Mouse (Mus musculus) midbrain, embryonic 15.5 days (tissue): Measurements from ENCODE around the gene Ms4a12. TPM values are rescaled to one million over a fixed set of nuclear protein-coding genes. Genes with fewer than 3 reads are reported as not detected.
"Not testable (repeated sequence)": the region's sequence is repeated elsewhere in the genome, so short reads cannot be mapped to it uniquely, and the experiment has no call there.

Experiments used
- ATAC-seq: fragments of 200-750 bp; cut with Nextera tagmentation; replicated peaks from 2 replicates; pipeline ENCODE4 v1.8.0; 2017; ENCODE audit warnings: moderate TSS enrichment
- H3K27ac ChIP-seq: fragments of 300-500 bp; sonication (generic); 2 replicates; pipeline ENCODE4 v1.5.1; 2015; ENCODE audit warnings: mild to moderate bottlenecking, inconsistent platforms
- H3K27me3 ChIP-seq: fragments of 300-500 bp; sonication (generic); replicated peaks from 2 replicates; pipeline ENCODE4 v1.6.1; 2015; ENCODE audit warnings: inconsistent platforms
- H3K36me3 ChIP-seq: fragments of 300-500 bp; sonication (generic); replicated peaks from 2 replicates; pipeline ENCODE4 v1.6.1; 2015; ENCODE audit warnings: inconsistent platforms
- H3K4me1 ChIP-seq: fragments of 300-500 bp; sonication (generic); 2 replicates; pipeline ENCODE4 v1.6.1; 2015; ENCODE audit warnings: inconsistent platforms
- H3K4me2 ChIP-seq: fragments of 300-500 bp; sonication (generic); 2 replicates; pipeline ENCODE4 v1.6.1; 2015; ENCODE audit warnings: inconsistent platforms, mild to moderate bottlenecking, moderate library complexity
- H3K4me3 ChIP-seq: fragments of 300-500 bp; sonication (generic); 2 replicates; pipeline ENCODE4 v1.5.1; 2015; ENCODE audit warnings: mild to moderate bottlenecking, inconsistent platforms
- H3K9ac ChIP-seq: fragments of 300-500 bp; sonication (generic); 2 replicates; pipeline ENCODE4 v1.6.1; 2015; ENCODE audit warnings: mild to moderate bottlenecking, inconsistent platforms
- H3K9me3 ChIP-seq: fragments of 300-500 bp; sonication (generic); 2 replicates; pipeline ENCODE4 v1.6.1; 2016; ENCODE audit warnings: inconsistent platforms
- WGBS: fragments of 180-500 bp; shearing (Covaris S2); methylation state at CpG from one replicate; pipeline ENCODE4 v1.1.7; 2015; ENCODE audit warnings: mixed read lengths; 5-methylcytosine and 5-hydroxymethylcytosine counted together
- polyA plus RNA-seq: library from polyadenylated mRNA; unstranded; fragments of >200 nt; fragmentation: Nextera tagmentation; extraction: Ambion mirVana; gene quantifications from 2 replicates; pipeline ENCODE4 v1.2.1, GENCODE M21; 2015

Gene Ms4a12
- not detected in 2 replicates for polyA plus RNA-seq

DNA sequence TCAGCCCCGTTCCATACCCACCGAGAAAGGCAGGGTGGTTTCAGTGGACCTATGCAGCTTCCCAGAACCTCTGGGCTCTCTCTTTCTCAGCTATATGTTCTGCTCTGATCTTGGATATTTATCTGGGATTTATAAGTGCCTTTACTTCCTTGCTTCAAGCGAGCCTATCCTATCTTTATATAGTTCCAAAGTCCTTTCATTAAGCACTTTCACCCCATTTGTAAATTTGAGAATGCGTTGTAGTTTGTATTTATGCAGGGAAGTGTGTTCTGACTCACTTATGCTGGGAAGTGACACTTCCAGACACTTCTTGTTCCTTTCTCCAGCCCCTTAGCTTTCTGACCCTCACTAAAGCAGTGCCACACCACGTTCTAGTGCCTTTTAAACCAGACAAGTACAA, at the start of gene Ms4a12:
Gene Ms4a12 (minus strand): TSS at position 101 of the 400 bp plus-strand sequence.
- no peak within 1 kb of the TSS for H3K9ac ChIP-seq
- no peak for ATAC-seq
- H3K4me3 ChIP-seq, result no peak within 1 kb of the TSS
- H3K27me3 ChIP-seq, result no peaks in the 10 kb centered on the region
- no peak within 1 kb of the TSS for H3K27ac ChIP-seq
- no peaks in the 10 kb centered on the region for H3K9me3 ChIP-seq
- H3K4me2 ChIP-seq, result no peak within 1 kb of the TSS
- no peaks in the 10 kb centered on the region for H3K4me1 ChIP-seq
- no peaks in the 10 kb centered on the region for H3K36me3 ChIP-seq
- 75% methylated on average over 5 of the region's 5 CpGs for WGBS

DNA sequence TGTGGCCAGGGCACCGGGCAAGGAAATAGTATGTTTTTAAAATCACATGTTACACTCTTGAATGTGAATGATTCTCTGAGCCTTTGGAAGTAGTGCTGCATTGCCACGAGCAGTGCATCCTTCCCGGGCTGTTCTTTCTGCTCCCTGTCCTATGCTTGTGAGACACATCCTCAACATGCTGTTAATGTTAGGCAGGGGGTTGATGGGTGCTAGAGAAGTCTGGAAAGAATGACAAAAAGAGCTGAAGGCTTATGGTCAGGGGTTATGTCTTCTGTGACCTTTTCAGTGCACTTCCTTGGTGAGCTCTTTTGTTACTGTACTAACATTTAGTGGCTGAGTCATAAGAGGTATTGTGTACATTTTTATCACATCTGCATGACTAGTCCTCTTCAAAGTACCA, 48.0 kb upstream of the Ms4a12 start:
- H3K27ac ChIP-seq, result no peak overlapping the region
- H3K9ac ChIP-seq, result no peak overlapping the region
- no peak for ATAC-seq
- H3K4me1 ChIP-seq, result no peaks in the 10 kb centered on the region
- no peaks in the 10 kb centered on the region for H3K36me3 ChIP-seq
- no peaks in the 10 kb centered on the region for H3K27me3 ChIP-seq
- H3K4me3 ChIP-seq, result no peak overlapping the region
- no peak overlapping the region for H3K4me2 ChIP-seq
- no peaks in the 10 kb centered on the region for H3K9me3 ChIP-seq
- 88% methylated on average over 3 of the region's 3 CpGs for WGBS

GRCm38 (mm10) chr19:11276431-11276830, 44.2 kb upstream of the Ms4a12 start:
- WGBS, result 65% methylated on average over 5 of the region's 5 CpGs
- Histone ChIP-seq H3K4me1 (no peaks in the 10 kb centered on the region), H3K4me2 (no peak overlapping the region)

GRCm38 (mm10) chr19:11266956-11267355, 34.7 kb upstream of the Ms4a12 start:
- Histone ChIP-seq H3K9ac (no peak overlapping the region), H3K27me3 (no peaks in the 10 kb centered on the region), H3K36me3 (no peaks in the 10 kb centered on the region), H3K9me3 (no peaks in the 10 kb centered on the region), H3K4me3 (no peak overlapping the region), H3K4me2 (no peak overlapping the region), H3K4me1 (no peaks in the 10 kb centered on the region), H3K27ac (no peak overlapping the region)
- no peak for ATAC-seq
- WGBS, result 90% methylated on average over 4 of the region's 4 CpGs

More at GRCm38 (mm10) chr19:11276431-11276830, 44.2 kb upstream of the Ms4a12 start:
- no peak overlapping the region for H3K4me3 ChIP-seq
- H3K27ac ChIP-seq, result no peak overlapping the region
- no peaks in the 10 kb centered on the region for H3K9me3 ChIP-seq
- H3K27me3 ChIP-seq, result no peaks in the 10 kb centered on the region
- H3K9ac ChIP-seq, result no peak overlapping the region
- no peak for ATAC-seq
- H3K36me3 ChIP-seq, result no peaks in the 10 kb centered on the region

DNA sequence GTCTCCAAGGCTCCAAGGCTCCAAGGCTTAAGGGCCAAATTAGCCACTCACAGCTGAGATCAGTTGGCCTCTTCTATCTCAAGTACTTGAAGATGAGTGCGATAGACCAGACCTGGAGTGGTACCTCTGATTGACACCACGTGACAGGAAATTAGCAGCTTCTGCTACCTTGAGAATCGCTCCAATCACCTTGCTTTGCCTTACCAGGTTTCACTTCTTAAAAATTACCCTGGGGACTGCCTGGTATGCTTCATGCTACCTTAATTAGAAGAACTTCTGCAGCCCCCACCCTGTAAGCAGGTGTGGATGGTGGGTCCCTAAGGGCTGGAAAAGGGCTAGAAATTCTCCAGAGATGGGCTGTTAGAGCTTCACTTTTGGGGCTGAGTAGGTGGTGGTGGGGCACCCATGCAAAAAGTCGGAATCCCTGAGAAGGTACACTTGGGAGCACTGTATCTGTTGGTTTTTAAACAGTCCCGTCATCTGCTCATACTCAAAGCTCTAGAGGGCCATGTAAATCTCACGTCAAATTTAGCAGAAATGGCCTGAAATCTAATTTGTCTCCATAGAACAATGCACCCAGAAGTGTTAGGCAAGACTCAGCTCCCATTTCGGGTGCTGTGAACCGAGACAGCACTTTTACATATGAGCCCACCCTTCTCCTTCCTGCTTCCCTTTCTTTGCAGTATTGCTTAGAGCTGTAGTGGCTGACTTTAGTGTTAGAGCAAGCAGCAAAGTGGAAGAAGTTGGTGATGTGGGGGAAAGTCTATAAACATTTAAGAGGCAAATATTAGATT, 34.0 kb upstream of the Ms4a12 start, which contains the start of gene Ms4a1:
Gene Ms4a1 (minus strand): TSS at position 190 of the 794 bp plus-strand sequence.
- Histone ChIP-seq H3K4me1 (no peaks in the 10 kb centered on the region), H3K4me2 (no peak within 1 kb of the TSS), H3K4me3 (no peak within 1 kb of the TSS), H3K9me3 (no peaks in the 10 kb centered on the region), H3K27me3 (no peaks in the 10 kb centered on the region), H3K36me3 (no peaks in the 10 kb centered on the region), H3K27ac (no peak within 1 kb of the TSS), H3K9ac (no peak within 1 kb of the TSS)
- ATAC-seq, result no peak
- 88% methylated on average over 8 of the region's 8 CpGs for WGBS

GRCm38 (mm10) chr19:11264602-11265185, 32.4 kb upstream of the Ms4a12 start:
- Histone ChIP-seq H3K9ac (no peak overlapping the region), H3K9me3 (no peaks in the 10 kb centered on the region), H3K4me3 (no peak overlapping the region), H3K4me2 (no peak overlapping the region), H3K4me1 (no peaks in the 10 kb centered on the region), H3K27me3 (no peaks in the 10 kb centered on the region), H3K36me3 (no peaks in the 10 kb centered on the region), H3K27ac (no peak overlapping the region)
- 85% methylated on average over 9 of the region's 9 CpGs for WGBS
- no peak for ATAC-seq

GRCm38 (mm10) chr19:11263549-11263948, 31.3 kb upstream of the Ms4a12 start:
- ATAC-seq, result no peak
- WGBS, result 89% methylated on average over 3 of the region's 3 CpGs
- H3K36me3 ChIP-seq, result no peaks in the 10 kb centered on the region
- H3K27ac ChIP-seq, result no peak overlapping the region
- no peaks in the 10 kb centered on the region for H3K4me1 ChIP-seq
- H3K4me2 ChIP-seq, result no peak overlapping the region
- no peak overlapping the region for H3K4me3 ChIP-seq
- no peak overlapping the region for H3K9ac ChIP-seq
- no peaks in the 10 kb centered on the region for H3K9me3 ChIP-seq
- no peaks in the 10 kb centered on the region for H3K27me3 ChIP-seq

- not testable (repeated sequence) for H3K4me1 ChIP-seq, H3K9ac ChIP-seq, H3K4me2 ChIP-seq, H3K27ac ChIP-seq, H3K27me3 ChIP-seq, H3K4me3 ChIP-seq, H3K36me3 ChIP-seq, H3K9me3 ChIP-seq, ATAC-seq
- 73% methylated on average over 4 of the region's 4 CpGs for WGBS
These were observed 30.7 kb upstream of the Ms4a12 start for GRCm38 (mm10) chr19:11262932-11263331.

GRCm38 (mm10) chr19:11261522-11261921, 29.3 kb upstream of the Ms4a12 start:
- Histone ChIP-seq H3K4me3 (no peak overlapping the region), H3K4me2 (no peak overlapping the region), H3K27me3 (no peaks in the 10 kb centered on the region), H3K4me1 (no peaks in the 10 kb centered on the region), H3K9me3 (no peaks in the 10 kb centered on the region), H3K27ac (no peak overlapping the region), H3K36me3 (no peaks in the 10 kb centered on the region), H3K9ac (no peak overlapping the region)
- 90% methylated on average over 2 of the region's 2 CpGs for WGBS
- ATAC-seq, result no peak

DNA sequence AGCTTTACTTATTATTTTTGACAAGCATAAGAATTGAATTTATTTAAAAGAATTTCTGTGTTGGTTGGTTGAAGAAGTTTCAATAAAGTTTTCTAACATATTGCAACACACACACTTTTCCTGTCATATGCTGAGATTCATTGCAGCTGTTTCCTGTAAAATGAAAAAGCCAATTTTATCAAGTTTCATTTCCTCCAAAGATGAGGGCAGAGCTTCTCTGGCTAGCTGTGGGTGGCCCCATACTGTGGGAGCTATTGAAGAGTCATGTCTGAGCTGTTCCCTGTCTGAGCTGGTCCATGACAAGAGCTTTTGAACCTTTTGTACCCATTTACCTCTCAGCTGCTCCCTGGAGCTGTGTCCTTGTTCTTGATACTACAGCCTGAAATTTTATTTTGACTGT, 12.0 kb upstream of the Ms4a12 start:
- H3K9me3 ChIP-seq, result no peaks in the 10 kb centered on the region
- no peak overlapping the region for H3K9ac ChIP-seq
- no peaks in the 10 kb centered on the region for H3K27me3 ChIP-seq
- H3K4me1 ChIP-seq, result no peaks in the 10 kb centered on the region
- no peaks in the 10 kb centered on the region for H3K36me3 ChIP-seq
- no peak overlapping the region for H3K4me3 ChIP-seq
- no peak overlapping the region for H3K27ac ChIP-seq
- no peak overlapping the region for H3K4me2 ChIP-seq
- no peak for ATAC-seq

DNA sequence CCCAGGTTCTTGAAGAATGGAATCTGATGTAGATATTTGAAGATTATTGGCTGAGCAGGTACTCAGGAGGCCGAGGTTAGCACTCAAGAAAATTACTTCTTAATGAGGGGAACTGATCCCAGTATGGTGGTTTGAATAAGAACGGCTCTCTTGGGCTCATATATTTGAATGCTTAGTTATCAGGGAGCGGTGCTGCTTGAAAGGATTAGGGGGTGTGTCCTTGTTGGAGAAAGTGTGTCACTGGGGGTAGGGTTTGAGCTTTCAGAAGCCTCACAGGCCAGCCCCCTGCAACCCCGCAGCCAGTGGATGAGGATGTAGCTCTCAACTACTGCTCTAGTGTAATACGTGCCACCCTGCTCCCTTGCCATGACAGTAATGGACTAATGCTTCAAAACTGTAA, 10.3 kb upstream of the Ms4a12 start:
- 47% methylated on average over 5 of the region's 5 CpGs for WGBS

GRCm38 (mm10) chr19:11235820-11236219, 3.6 kb upstream of the Ms4a12 start:
- no peaks in the 10 kb centered on the region for H3K4me1 ChIP-seq
- H3K9ac ChIP-seq, result no peak overlapping the region
- no peaks in the 10 kb centered on the region for H3K36me3 ChIP-seq
- no peak overlapping the region for H3K4me3 ChIP-seq
- H3K9me3 ChIP-seq, result no peaks in the 10 kb centered on the region
- no peaks in the 10 kb centered on the region for H3K27me3 ChIP-seq
- H3K4me2 ChIP-seq, result no peak overlapping the region
- ATAC-seq, result no peak
- H3K27ac ChIP-seq, result no peak overlapping the region

More for the DNA sequence above, 10.3 kb upstream of the Ms4a12 start:
- Histone ChIP-seq H3K36me3 (no peaks in the 10 kb centered on the region), H3K27me3 (no peaks in the 10 kb centered on the region), H3K9ac (no peak overlapping the region), H3K27ac (no peak overlapping the region), H3K4me1 (no peaks in the 10 kb centered on the region), H3K9me3 (no peaks in the 10 kb centered on the region), H3K4me3 (no peak overlapping the region), H3K4me2 (no peak overlapping the region)
- peak; percentile 70; the same call in 1 of the 2 replicates for ATAC-seq
